Mouse (Mus musculus) heart, embryonic 16.5 days (tissue): Measurements from ENCODE around the gene Igfals. TPM values are rescaled to one million over a fixed set of nuclear protein-coding genes. Genes with fewer than 3 reads are reported as not detected.
A peak's percentile ranks its signal among the peaks of the same experiment; 100 is the strongest.

Experiments
- ATAC-seq: fragments of 200-750 bp; cut with Nextera tagmentation; replicated peaks from 2 replicates; pipeline ENCODE4 v1.8.0; 2017; ENCODE audit warnings: moderate number of reproducible peaks; ENCODE audit not compliant: insufficient read depth, low FRiP score; ENCODE audit errors: extremely low read depth
- H3K27ac ChIP-seq: fragments of 300-500 bp; sonication (generic); 2 replicates; pipeline ENCODE4 v1.5.1; 2014; ENCODE audit warnings: mild to moderate bottlenecking, low read length, control low read depth, moderate library complexity
- H3K27me3 ChIP-seq: fragments of 300-500 bp; sonication (generic); 2 replicates; pipeline ENCODE4 v1.6.1; 2014; ENCODE audit warnings: low read length, mixed read lengths; ENCODE audit not compliant: control insufficient read depth, insufficient read depth
- H3K36me3 ChIP-seq: fragments of 300-500 bp; sonication (generic); 2 replicates; pipeline ENCODE4 v1.6.1; 2014; ENCODE audit not compliant: control insufficient read depth, insufficient read depth
- H3K4me1 ChIP-seq: fragments of 300-500 bp; sonication (generic); 2 replicates; pipeline ENCODE4 v1.6.1; 2014; ENCODE audit warnings: low read length, mixed read lengths; ENCODE audit not compliant: control insufficient read depth, insufficient read depth
- H3K4me2 ChIP-seq: fragments of 300-500 bp; sonication (generic); 2 replicates; pipeline ENCODE4 v1.6.1; 2014; ENCODE audit warnings: low read depth, mild to moderate bottlenecking, control low read depth, low read length
- H3K4me3 ChIP-seq: fragments of 300-500 bp; sonication (generic); 2 replicates; pipeline ENCODE4 v1.5.1; 2014; ENCODE audit warnings: mild to moderate bottlenecking, control low read depth, low read length
- H3K9ac ChIP-seq: fragments of 300-500 bp; sonication (generic); 2 replicates; pipeline ENCODE4 v1.6.1; 2014; ENCODE audit warnings: low read length, control low read depth
- H3K9me3 ChIP-seq: fragments of 300-500 bp; sonication (generic); replicated peaks from 2 replicates; pipeline ENCODE4 v1.6.1; 2016; ENCODE audit warnings: low read length; ENCODE audit not compliant: control insufficient read depth
- WGBS: fragments of 180-500 bp; shearing (Covaris S2); extraction: QIAGEN DNeasy Blood & Tissue Kit; methylation state at CpG from one replicate; pipeline ENCODE4 v1.1.7; 2014; 5-methylcytosine and 5-hydroxymethylcytosine counted together
- polyA plus RNA-seq: library from polyadenylated mRNA; unstranded; fragments of >200 nt; fragmentation: Nextera tagmentation; extraction: Ambion mirVana; gene quantifications from 2 replicates; pipeline ENCODE4 v1.2.1, GENCODE M21; 2015

Igfals gene
- polyA plus RNA-seq, 1 experiment from 2014 or later, result 0.70 TPM

DNA sequence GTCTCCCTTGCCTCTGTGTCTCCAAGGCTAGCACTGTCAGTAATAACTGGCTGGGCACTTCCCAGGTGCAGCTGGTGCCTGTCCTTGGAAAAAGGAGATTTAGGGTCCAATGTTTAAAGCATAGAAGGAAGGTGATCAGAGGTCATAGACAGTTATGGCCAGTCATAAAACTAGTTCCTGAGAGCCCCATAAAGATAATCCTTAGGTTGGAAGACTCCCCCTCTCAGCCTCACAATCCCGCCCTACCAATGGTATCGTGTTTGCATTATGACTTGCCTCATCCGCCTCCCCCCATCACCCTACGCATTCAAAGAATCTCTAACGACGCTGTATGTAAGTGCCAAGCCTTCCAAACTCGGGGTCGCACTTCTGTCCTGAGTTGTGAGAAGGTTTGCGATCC, 21.3 kb upstream of the Igfals start:
- Histone ChIP-seq H3K4me3 (0 out of 2 replicates have a peak overlapping the region, but pooled peaks have one; percentile 7), H3K27ac (0 out of 2 replicates have a peak overlapping the region, but pooled peaks have one; percentile 9), H3K9me3 (no peaks in the 10 kb centered on the region), H3K9ac (peak overlapping the region; percentile 39; the same call in 1 of the 2 replicates), H3K4me1 (peaks cover 12% of the 10 kb centered on the region), H3K27me3 (peaks cover 5% of the 10 kb centered on the region; the same call in 1 of the 2 replicates), H3K36me3 (no peaks in the 10 kb centered on the region), H3K4me2 (peak overlapping the region; percentile 58)
- 41% methylated on average over 9 of the region's 9 CpGs for WGBS
- ATAC-seq, result no peak

DNA sequence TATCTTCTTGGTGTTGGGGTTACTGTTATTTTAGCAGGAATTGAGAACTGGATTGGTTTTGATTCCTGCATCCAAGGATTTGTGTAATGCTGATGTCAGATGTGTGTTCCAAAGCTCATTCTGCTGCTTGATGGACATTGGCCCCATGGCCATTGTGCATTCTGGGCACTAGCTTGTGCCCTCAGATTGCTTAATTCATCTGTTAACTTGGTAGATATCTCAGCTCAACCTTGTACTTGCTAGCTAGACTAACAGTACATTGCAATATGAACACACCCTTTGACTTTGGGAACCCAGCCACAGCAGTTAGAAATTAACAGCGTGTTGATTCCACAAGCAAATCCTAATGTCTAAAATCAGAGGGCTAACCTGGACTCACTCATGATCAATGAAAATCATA, 18.4 kb upstream of the Igfals start:
- 98% methylated on average over 1 of the region's 1 CpGs for WGBS
- no peak overlapping the region for H3K27ac ChIP-seq
- no peak overlapping the region for H3K4me2 ChIP-seq
- no peaks in the 10 kb centered on the region for H3K36me3 ChIP-seq
- no peak overlapping the region for H3K9ac ChIP-seq
- no peak for ATAC-seq
- no peaks in the 10 kb centered on the region for H3K9me3 ChIP-seq
- no peaks in the 10 kb centered on the region; the same call in 1 of the 2 replicates for H3K27me3 ChIP-seq
- H3K4me3 ChIP-seq, result no peak overlapping the region
- peaks cover 20% of the 10 kb centered on the region for H3K4me1 ChIP-seq

DNA sequence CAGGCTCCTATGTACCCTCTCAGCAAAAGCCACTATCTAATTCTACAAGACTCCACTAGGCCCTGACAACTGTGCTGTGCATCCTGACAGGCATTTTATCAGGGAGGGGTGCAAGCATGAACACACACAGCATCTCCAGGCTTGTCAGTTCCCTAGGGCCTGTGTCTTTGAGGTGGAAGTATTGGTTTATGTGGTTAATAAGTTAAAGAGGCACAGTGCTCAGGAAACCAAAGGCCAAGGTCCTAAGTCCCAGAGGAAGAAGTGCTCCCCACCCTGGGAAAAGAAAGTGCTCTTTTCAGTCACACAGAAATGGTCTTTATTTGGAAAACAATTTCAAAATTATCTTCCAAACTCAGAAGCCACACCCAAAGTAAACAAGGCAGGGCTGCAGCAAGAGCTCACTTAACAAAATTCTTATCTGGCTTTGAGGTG, 17.2 kb upstream of the Igfals start:
- peak overlapping the region; percentile 72 for H3K27ac ChIP-seq
- no peak for ATAC-seq
- H3K4me2 ChIP-seq, result peak overlapping the region; percentile 84

DNA sequence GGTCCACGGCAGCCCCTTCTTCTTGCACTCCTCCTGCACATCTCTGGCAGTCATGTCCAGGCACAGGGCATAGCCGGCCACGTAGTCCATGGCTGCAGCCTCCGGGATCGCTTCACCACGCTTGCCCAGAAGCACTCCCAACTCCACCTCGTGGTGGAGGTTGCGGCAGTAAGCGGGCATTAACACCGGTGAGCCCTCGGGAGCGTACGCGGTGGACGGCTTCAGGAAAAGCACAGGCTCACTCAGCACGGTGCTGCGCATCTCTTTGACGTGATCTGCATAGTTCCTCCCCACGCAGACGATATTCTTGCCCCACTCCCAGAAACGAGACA, 16.1 kb upstream of the Igfals start:
- Histone ChIP-seq H3K4me1 (peaks cover 18% of the 10 kb centered on the region), H3K4me2 (peak overlapping the region; percentile 84)

More for the DNA sequence above, 17.2 kb upstream of the Igfals start:
- Histone ChIP-seq H3K36me3 (peaks cover 5% of the 10 kb centered on the region; the same call in 1 of the 2 replicates), H3K4me3 (peak overlapping the region; percentile 46), H3K4me1 (peaks cover 20% of the 10 kb centered on the region), H3K9ac (peak overlapping the region; percentile 83), H3K9me3 (no peaks in the 10 kb centered on the region), H3K27me3 (no peaks in the 10 kb centered on the region; the same call in 1 of the 2 replicates)

DNA sequence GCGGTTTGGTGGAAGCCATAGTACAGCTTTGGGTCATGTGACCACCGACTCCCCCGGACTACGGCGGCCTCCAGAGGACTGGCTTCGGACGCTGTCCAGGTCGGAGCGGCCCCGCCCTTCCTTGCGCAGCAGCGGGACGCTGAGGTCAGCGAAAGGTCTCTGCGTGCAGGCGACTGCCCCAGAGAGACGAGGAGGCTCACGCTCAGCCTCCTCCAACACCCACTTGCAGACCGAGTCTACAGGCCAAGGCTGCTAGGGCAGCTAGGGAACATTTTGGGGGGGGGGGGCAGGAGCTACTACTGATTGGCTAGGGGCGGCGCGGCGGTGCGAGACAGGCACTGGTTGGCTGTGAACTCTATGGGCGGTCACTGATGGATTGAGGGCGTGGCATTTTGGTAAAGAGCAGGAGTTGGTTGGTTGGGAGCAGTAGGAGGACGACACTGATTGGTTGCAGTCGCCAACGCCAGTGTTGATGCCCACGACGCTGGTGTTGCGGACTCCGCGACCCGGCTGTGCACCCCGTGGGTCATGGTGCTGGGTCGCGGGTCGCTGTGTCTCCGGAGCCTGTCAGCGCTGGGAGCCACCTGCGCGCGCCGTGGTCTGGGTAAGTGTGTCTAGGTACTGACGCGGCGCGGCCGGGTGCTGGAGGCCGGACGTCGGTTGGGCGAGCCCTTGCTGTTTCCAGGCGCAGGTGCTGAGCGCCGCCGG, 15.6 kb upstream of the Igfals start, which contains the start of gene Fahd1:
Gene Fahd1 (minus strand): TSS at position 300 of the 708 bp plus-strand sequence.
- Histone ChIP-seq H3K36me3 (peaks cover 6% of the 10 kb centered on the region; the same call in 1 of the 2 replicates), H3K9ac (peak within 1 kb of the TSS; percentile 83), H3K9me3 (no peaks in the 10 kb centered on the region), H3K27me3 (no peaks in the 10 kb centered on the region; the same call in 1 of the 2 replicates), H3K4me3 (peak within 1 kb of the TSS; percentile 84), H3K27ac (peak within 1 kb of the TSS; percentile 95), H3K4me2 (peak within 1 kb of the TSS; percentile 84), H3K4me1 (peaks cover 14% of the 10 kb centered on the region)
- under 1% methylated on average over 58 of the region's 58 CpGs for WGBS
- ATAC-seq, result peak; percentile 97

More for the DNA sequence above, 16.1 kb upstream of the Igfals start:
- H3K9me3 ChIP-seq, result no peaks in the 10 kb centered on the region
- H3K27ac ChIP-seq, result peak overlapping the region; percentile 95
- no peaks in the 10 kb centered on the region; the same call in 1 of the 2 replicates for H3K27me3 ChIP-seq
- under 1% methylated on average over 21 of the region's 21 CpGs for WGBS
- H3K9ac ChIP-seq, result peak overlapping the region; percentile 83
- peaks cover 6% of the 10 kb centered on the region; the same call in 1 of the 2 replicates for H3K36me3 ChIP-seq
- ATAC-seq, result peak; percentile 51
- H3K4me3 ChIP-seq, result peak overlapping the region; percentile 84

DNA sequence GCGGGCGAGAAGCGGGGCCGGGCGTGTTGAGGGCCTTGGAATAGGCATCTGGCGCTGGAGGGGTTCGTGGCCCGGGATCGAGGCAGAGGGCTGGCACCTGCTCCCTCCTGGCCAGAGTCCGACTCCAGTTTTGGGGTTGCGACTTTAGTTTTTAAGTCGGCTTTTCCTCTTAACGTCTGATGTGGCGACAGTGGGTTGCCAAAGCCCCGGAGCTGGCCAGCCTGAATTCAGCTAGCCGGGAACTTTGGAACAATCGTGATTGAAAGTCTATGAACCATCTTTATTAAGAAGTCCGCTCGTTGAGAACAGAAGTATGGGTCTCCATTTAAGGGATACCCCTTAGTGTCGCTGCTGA, 15.0 kb upstream of the Igfals start:
- no peaks in the 10 kb centered on the region; the same call in 1 of the 2 replicates for H3K27me3 ChIP-seq
- H3K36me3 ChIP-seq, result peaks cover 6% of the 10 kb centered on the region; the same call in 1 of the 2 replicates
- peak overlapping the region; percentile 78 for H3K9ac ChIP-seq
- no peak for ATAC-seq
- peak overlapping the region; percentile 84 for H3K4me2 ChIP-seq
- H3K4me3 ChIP-seq, result peak overlapping the region; percentile 84
- peak overlapping the region; percentile 95 for H3K27ac ChIP-seq
- H3K4me1 ChIP-seq, result peaks cover 14% of the 10 kb centered on the region
- H3K9me3 ChIP-seq, result no peaks in the 10 kb centered on the region
- 2% methylated on average over 20 of the region's 20 CpGs for WGBS

DNA sequence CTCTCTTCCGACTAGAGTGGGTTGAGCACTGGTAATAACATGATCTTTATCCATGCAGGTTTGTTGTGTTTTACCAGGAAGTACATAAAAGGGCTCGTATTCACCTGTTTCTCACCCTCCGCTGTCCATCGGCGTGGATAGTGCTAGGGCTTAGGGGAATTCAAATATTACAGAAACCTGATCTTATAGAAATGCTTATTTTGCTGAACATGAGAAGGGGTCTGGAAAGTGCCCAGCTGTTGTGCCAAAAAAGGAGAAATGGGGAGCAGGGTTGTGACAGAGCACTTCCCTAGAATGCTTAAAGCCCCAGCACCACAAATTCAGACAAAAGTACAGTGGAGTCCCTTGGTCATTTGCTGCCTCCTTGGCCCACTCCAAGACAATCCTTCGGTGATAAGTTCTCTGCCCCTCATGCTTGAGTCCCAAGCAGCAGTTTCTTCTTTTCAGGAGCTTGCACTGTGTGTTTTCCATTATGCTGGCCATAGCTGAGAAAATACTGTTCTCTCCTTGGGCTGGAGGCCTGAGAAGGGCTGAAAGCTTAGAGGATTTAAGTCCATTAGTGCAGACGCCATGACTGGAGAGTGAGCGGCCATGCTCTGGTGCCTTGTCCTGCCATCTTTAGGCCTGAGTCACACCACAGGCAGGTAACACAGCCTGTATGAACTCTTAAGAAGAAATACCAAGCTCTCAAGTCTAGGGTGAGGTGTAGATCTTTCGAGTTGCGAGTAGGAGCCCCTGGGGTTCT, 14.2 kb upstream of the Igfals start:
- peak overlapping the region; percentile 84 for H3K4me2 ChIP-seq
- H3K36me3 ChIP-seq, result peaks cover 6% of the 10 kb centered on the region; the same call in 1 of the 2 replicates
- peak overlapping the region; percentile 84 for H3K4me3 ChIP-seq
- H3K27me3 ChIP-seq, result no peaks in the 10 kb centered on the region; the same call in 1 of the 2 replicates
- peaks cover 14% of the 10 kb centered on the region for H3K4me1 ChIP-seq
- no peak for ATAC-seq
- 77% methylated on average over 10 of the region's 10 CpGs for WGBS
- H3K9me3 ChIP-seq, result no peaks in the 10 kb centered on the region
- H3K27ac ChIP-seq, result no peak overlapping the region
- peak overlapping the region; percentile 78; the same call in 1 of the 2 replicates for H3K9ac ChIP-seq

DNA sequence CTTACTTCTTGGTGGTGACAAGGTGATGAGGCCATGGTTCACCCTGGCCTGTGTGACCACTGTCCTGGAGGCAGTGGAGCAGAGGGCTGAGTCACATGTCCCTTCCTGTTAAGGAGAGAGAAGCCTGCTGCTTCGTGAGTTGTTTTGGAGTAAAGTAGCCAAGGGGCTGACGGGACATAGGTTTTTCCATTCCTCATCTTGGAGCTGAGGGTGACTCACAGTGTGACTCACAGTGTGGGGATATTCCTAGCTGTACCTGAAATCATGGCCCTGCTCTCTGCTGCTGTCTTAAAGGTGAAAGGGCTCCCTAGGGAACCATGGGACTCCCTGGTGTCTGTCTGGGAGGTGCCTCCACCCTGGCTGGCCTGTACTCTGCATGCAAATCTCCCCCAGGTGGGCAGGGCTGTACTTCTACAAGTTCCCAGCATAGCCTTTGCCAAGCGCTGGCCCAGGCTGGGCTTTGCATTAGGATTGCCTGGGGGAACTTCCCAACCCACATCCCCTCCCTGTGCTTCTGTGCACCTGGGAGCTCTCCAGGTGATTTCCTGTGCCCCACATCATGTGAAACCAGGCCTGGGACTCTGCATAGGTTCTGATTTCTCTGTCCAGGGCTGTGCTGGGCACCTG, 9.8 kb upstream of the Igfals start:
- Histone ChIP-seq H3K36me3 (peaks cover 12% of the 10 kb centered on the region; the same call in 1 of the 2 replicates), H3K4me3 (no peak overlapping the region), H3K27ac (no peak overlapping the region), H3K27me3 (no peaks in the 10 kb centered on the region; the same call in 1 of the 2 replicates), H3K4me2 (no peak overlapping the region), H3K9me3 (no peaks in the 10 kb centered on the region), H3K9ac (no peak overlapping the region), H3K4me1 (peaks cover 6% of the 10 kb centered on the region; the same call in 1 of the 2 replicates)
- ATAC-seq, result no peak
- WGBS, result 77% methylated on average over 3 of the region's 3 CpGs
